Mouse (Mus musculus) liver, adult 2 months (tissue): ENCODE measurements at regions not wholly inside any gene's neighbourhood (a gene's known extent, or its start where the extent isn't known, plus 50 kb on each side); places are given as distances from the start of the nearest gene placed in this dataset.

Experiments used
- CTCF ChIP-seq: fragments of 200-500 bp; IDR thresholded peaks from 2 replicates; pipeline ENCODE4 v1.5.1; 2011; ENCODE audit warnings: low read depth, low read length, control low read depth
- POLR2A ChIP-seq: fragments of 200-500 bp; IDR thresholded peaks from 2 replicates; pipeline ENCODE4 v1.6.1; 2011; ENCODE audit warnings: low read length, control low read depth; ENCODE audit not compliant: insufficient read depth; ENCODE audit errors: extremely low read depth

DNA sequence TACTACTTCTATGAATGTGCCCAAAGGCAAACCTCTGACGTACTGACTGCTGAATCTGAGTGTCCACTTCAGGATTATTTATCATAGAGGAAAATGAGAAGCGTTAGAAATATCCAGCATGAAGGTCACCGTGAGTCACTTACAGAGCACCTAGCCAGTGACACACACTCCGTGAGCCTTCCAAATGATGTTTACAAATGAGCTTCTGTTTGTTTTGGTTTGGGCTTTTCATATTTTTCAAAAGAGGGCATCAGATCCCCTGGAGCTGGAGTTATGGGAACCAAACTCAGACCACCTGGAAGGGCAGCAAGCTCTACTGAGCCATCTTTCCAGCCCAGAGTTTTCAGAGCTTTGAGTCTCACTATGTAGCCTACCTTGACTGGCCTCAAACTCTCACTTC, 57.8 kb upstream of the Pias1 start:
- TF ChIP-seq POLR2A, result no peak
- no peak for TF ChIP-seq CTCF
